Mouse (Mus musculus) adrenal gland, postnatal 14 days (tissue): ENCODE results near the gene Trpv4. TPM values are rescaled to one million over a fixed set of nuclear protein-coding genes. Genes with fewer than 3 reads are reported as not detected.
A peak's percentile ranks its signal among the peaks of the same experiment; 100 is the strongest.

Experiments used
- DNase-seq: peaks from one replicate; pipeline ENCODE4 v3.0.0; 2021; ENCODE audit warnings: mixed read lengths
- total RNA-seq: library from RNA; stranded (reverse); gene quantifications from 2 replicates; pipeline ENCODE4 v1.2.3, GENCODE M21; 2021

Trpv4 gene
- total RNA-seq, 1 experiment from 2014 or later, result 2.1 TPM

DNA sequence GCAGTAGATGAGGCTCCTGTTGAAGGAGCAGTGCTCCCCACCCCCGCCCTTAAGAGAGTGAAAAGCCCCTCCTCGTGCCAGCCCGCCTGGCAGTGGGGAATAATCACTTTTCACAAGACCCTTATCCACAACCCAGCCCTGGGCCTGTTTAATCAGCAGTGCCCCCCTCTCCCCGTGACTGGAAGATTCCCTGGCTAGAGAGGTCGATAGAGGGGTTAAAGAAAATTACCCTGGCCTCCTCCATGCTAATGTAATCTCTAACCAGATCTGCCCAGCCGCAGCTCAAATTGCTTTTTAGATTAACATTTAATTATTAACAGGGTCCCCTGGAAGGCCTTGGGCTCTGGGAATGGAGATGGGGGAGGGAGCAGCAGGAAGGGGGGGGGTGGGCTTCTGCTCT is 69.2 kb downstream of the Trpv4 start:
- no peak for DNase-seq

DNA sequence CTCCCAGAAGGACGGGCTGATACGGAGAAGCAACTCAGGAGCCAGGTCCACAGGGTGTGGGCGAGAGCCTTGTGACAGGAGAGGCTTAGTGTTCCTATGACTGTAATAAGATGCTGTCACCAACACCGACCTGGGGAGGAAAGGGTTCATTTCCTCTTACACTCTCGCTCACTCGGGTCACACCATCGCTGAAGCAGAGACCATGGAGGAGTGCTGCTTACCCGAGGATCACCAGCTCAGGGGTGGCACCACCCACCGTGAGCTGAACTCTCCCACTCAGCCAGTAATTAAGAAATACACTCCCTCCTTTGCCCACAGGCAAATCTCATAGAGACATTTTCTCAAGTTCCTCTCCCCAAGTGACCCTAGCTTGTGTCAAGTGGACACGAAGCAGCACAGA is 69.8 kb downstream of the Trpv4 start:
- DNase-seq, result no peak

DNA sequence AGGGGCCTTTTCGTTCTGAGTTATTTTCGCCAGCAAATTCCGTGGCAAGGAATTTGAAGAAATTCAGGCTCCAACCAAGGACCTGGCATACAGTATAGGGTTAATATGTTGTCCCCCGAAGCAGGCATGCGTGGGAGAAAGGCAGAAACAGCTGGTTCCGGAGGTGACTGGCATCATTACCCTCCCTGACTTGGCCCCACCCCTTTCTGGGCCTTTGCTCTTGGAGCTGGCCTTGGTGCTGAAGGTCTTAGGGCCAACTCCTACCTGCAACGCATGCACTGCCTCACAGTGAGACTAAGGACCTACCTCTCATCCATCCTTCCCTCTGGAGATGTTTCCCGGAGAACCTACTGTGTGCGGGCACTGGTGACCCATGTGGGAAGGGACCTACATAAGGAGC is 70.3 kb downstream of the Trpv4 start:
- peak; percentile 88 for DNase-seq

DNA sequence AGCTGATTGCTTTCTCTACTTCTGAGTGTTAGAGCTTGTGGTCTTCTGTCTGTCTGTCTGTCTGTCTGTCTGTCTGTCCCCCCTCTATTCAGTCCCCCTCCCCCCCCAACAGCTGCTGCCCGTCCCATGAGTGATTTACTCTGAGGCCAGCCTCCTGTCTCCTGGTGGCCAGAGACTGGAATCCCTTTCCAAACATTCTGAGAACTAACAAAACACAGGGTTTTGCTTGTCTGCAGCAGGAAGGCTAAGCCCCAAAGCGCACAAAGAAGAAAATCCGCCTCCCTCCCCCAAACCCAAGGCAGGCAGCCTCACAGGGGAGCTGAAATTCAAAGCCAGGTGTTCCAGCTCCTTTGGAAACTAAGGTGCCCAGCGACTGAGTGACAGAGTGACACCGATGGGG is 72.5 kb downstream of the Trpv4 start:
- DNase-seq, result no peak

DNA sequence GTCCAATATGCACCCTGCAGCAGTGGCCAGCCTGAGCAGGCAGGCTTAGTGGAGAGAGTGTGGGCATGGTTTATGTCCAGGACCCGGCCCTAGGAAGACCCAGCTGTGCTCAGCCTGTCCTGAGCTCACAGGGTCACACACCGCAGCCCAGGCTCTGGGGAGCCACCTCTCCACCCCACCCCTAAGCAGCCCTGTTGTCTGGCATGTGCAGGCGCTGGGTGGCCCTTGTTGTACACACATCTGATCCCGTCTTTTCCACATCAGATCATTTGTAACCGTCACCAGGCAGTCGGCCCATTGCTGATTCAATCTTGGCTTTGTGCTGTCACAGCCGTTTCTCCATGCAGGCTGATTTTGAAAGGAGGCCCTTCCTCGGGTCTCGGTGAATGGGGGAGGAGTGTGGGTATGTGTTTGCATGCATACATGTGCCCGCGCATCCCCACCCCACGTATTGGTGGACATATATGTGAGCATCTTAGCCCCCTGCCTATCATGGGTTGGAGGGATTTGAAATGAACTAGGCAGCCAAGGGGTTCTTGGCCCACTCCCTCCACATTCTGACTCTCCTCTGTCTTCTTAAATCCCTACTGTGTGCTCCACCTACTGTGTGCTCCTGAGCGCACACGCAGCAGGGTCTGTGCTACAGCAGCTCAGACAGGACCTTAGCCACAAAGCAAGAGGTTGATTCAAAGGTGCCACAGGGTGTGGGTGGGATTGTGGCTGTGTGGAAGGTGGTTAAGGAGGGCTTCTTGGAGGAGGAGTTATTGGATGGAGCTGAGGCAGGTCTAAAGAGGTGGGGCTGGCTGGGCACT is 73.7 kb downstream of the Trpv4 start:
- peak; percentile 63 for DNase-seq

DNA sequence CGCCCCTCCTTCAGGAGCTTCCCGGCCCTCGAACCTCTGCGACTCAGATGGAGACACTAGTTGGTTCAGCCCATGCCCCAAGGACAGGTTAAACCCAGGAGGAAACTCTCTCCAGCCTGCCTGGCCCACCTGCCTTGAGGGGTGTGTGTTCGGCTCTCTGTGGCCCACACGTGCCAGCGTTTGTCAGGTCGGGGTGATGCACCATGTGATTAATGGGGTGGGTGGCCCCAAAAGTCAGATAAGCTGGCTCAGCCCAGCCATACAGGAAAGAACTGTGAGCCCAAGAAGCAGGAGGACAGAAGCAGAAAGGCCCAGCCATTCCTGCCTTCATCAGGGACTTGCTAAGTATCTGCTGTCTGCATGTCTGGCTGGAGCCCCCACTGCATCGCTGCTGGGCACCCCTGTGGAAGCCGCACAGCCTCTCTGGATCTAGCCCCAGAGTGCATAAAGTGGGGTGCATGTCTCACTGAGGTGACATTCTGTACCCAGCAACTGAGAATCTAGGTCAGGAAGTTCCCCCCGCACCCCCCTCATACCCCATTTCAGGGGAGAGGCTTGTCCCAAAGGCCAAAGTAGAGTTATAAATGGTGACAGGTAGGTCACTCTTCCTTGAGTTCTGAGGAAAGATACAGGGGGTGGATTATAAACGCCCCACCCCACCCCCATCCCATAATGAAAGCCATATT is 74.6 kb downstream of the Trpv4 start:
- peak; percentile 75 for DNase-seq

DNA sequence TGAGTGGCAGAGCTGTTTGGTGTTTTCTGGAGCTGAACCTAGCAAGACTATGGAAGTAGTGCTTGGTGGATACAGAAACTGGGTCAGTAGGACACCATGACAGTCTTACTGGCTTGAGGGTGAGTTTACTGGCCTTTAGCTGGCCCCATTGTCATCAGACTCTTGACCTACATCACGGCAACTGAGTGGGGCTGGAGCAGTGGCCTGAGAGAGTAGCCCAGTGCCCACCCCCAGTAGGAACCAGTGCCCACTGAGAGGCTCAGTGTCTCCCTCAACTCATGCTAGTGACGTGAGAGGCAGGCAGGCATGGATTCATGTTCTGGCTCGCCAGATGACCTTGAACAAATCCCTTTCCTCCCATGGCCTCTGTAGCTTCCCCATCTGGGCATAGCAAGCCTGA is 75.2 kb downstream of the Trpv4 start:
- no peak for DNase-seq

DNA sequence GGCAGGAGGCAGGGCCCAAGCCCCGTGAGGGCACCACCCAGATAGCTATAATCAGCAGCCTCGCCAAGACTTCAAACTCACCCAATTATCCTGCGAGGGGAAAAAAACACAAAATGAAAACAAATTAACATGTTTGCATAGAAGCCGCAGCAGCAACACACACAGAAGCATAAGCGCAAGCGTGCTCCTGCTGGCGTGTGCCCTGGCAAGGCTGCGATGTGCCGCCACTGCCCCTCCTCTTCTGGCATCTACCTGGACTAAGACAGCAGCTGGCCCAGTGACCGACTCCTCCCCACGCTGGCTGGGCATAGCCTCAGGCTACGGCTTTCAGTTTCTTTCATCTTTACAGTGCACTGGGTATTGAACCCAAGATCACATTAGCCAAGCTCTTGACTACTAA is 76.7 kb downstream of the Trpv4 start:
- peak; percentile 72 for DNase-seq

DNA sequence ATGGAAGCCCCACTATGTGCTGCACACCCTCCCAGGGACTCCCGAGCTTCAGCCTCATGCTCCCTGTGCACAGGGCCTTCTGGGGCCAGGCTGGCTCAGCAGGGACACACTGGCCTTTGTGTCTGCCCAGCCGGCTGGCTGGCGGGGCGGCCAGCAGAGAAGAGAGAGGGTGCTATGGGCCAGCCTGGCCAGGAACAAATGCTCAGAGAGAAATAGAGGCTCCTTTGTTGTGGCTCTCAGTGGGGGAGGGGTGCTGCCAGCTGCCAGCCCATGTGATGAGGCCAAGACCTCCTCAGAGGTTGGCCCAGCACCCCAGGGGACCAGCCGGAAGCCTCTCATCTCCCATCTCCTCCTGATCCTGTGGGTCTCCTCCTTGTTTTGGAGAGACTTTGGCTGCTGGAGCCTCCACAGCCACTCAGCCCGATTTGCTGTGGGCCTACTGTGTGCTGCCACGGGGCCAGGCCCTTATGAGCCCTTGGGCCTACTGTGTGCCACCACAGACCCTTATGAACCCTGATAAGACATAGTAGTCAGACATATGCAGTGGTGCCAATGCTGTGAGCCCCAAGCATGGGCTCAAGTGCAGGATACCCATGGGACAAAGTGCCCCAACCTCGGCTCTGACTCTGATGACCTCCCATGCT is 78.4 kb downstream of the Trpv4 start:
- DNase-seq, result no peak

DNA sequence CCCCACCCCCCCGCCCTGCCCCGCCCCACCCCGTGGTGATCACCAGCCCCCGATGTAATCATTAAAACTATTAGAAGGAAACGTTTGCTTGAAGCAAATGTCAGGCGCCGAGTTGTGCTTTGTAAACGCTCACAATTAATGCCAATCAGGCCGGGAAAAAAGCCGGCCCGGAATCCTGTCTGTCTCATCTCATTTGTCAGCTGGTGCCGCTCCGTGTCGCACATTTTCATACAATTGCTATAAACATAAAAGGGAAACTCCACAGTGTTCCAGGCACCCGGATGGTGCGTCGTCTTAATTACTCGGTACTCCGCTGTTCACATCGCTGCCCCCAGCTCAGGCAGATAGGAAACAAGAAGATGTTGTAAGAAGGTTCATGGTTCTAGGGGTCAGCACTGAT is 79.9 kb downstream of the Trpv4 start:
- DNase-seq, result no peak

DNA sequence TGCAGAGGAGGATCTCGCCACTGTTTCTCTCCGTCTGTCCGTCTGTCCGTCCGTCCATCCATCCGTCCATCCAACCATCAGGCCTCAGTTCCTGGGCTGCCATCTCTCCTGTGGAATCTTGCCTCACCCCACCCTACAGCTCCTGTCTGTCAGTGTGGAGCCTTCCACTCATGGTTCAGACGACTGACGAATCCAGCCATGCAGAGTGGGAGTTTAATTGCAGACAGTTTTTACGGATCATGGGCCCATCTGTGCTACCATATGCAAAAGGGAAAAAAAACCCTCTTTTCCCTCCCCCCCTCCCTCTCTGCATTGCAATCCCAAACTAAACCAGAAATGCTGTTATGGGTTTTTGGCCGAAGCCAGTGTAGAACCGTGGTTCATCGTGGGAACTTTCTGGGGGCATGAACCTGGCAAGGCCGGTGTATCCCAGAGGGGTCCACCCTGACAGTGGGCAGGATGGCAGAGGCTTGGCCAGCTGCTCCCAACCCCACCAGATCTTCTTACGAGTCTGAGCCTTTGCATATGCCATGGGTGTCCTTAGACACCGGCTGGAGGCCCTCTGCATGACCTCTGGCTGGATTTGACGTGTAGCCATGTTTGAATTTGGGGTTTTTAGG is 82.1 kb downstream of the Trpv4 start:
- DNase-seq, result no peak

DNA sequence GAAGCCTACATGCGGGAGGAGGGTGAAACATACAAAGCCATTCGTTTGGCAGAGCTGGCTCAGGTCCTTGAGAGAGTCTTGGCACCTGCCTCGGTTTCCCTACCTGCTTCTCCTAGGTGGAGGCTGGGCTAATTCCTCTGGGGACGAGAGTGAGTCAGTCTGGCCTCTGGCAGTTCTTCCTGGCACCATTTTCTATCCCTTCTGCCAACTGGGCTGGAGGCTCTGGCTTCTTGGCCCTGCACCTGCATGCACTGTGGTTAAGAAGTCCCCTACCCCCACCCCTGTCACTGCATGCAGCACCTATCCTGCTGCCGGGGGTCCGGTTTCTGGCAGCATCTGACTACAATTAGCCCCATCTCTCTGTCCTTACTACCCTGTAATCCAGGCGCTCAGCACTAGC is 82.7 kb downstream of the Trpv4 start:
- peak; percentile 76 for DNase-seq

DNA sequence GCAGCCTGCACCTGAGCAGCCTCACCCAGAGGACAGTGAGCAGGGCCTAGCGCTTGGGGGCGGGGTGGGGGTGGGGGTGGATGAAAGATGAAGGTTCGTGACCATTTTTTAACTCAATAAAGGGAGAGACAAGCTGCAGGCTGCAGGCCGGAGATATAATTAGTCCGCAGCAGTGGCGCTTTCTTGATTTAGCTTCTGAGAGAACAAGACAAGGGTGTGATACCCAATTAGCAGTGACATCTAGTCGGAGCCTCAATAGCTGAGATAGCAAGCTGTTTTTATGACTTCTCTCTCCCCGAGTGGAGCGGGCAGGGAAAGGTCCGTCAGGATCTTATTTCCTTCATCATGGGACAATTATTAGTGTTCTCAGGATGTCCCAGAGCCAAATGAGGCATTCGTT is 83.2 kb downstream of the Trpv4 start:
- no peak for DNase-seq

DNA sequence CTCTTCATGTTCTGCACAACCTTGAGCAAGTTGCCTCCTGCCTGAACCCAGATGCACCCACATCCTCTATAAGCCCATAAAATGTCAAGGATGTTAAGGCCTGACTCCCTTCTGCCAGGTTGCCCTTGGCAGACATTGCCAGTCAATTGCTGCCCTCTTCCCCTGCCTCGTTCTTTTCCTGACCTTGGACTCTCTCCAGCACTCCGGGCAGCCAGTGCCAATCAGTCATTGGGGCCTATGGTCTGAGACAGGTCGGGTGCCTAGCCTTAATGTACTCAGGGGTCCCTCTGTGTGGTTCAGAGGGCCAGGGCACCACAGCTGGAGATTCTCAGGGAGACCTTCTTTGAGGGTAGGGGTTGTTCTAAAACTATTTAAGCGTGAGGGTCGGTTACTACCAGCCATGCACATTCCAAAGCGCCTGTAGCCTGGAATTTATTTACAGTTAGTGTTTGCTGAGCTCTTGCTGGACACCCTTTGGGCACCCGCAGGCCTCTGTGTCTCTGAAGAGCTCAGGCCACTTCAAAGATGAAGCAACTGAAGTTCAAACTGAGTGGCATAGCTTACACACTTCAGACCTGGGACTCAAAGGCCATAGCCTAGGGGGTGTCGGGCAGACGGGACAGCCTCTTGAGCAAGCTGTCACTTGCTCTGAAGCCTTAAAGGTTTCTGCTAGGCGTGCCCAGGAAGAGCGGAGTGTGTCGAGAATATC is 84.1 kb downstream of the Trpv4 start:
- DNase-seq, result peak; percentile 90

DNA sequence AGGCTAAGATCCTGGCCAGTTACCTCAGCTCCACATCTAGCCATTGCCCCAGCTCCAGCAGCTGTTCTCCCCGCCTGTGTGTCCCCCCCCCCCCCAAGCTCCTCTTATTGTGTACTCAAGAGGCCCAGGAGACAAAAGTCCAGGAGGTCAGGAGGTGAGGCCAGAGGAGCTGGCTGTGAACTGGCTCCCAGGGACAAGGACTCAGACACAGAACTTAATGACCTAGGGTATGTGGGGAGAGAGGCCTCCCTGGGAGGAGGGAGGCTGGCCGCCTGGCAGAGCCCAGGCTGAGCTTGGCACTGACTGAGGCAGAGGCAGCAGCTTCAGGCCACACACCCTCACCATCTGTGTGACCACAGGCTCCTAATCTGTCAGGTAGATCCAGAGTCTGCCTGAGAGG is 85.2 kb downstream of the Trpv4 start:
- DNase-seq, result peak; percentile 67

Other genes with a start within 250 kb of the Trpv4 start
- gene Mmab, start 214.4 kb downstream of the Trpv4 start, total RNA-seq, result 14.6 and 18.0 TPM in 2 replicates
- gene Mvk, start 214.2 kb downstream of the Trpv4 start, total RNA-seq, result 22.0 and 23.2 TPM in 2 replicates
- gene Fam222a, start 90.4 kb downstream of the Trpv4 start, total RNA-seq, result 55.8 and 77.0 TPM in 2 replicates
- gene Gltp, start 32.6 kb upstream of the Trpv4 start, total RNA-seq, result 39.2 and 41.7 TPM in 2 replicates
- gene Tchp, start 49.3 kb upstream of the Trpv4 start, total RNA-seq, result 6.9 and 10.0 TPM in 2 replicates
- gene Ankrd13a, start 116.3 kb upstream of the Trpv4 start, total RNA-seq, result 89.4 and 95.0 TPM in 2 replicates
- 42.7 and 49.4 TPM in 2 replicates for gene Git2, start 117.1 kb upstream of the Trpv4 start, total RNA-seq
- gene 1500011B03Rik, start 165.0 kb upstream of the Trpv4 start, total RNA-seq, result 36.8 and 43.6 TPM in 2 replicates
- not detected in 2 replicates for gene 4930519G04Rik, start 195.2 kb upstream of the Trpv4 start, total RNA-seq
- gene Gm9936, start 200.3 kb upstream of the Trpv4 start, total RNA-seq, result not detected in 2 replicates
- 6.5 and 7.7 TPM in 2 replicates for gene Oasl2, start 238.5 kb upstream of the Trpv4 start, total RNA-seq